Mouse (Mus musculus) intestine, embryonic 16.5 days (tissue): Measurements from ENCODE around the gene 1700024P04Rik. TPM values are rescaled to one million over a fixed set of nuclear protein-coding genes. Genes with fewer than 3 reads are reported as not detected.

Experiments
- ATAC-seq: fragments of 200-750 bp; cut with Nextera tagmentation; 2 replicates; pipeline ENCODE4 v1.8.0; 2017; ENCODE audit warnings: moderate TSS enrichment, moderate library complexity
- H3K27ac ChIP-seq: fragments of 300-500 bp; sonication (generic); 2 replicates; pipeline ENCODE4 v1.5.1; 2014; ENCODE audit warnings: mild to moderate bottlenecking, low read length
- H3K27me3 ChIP-seq: fragments of 300-500 bp; sonication (generic); replicated peaks from 2 replicates; pipeline ENCODE4 v1.6.1; 2014; ENCODE audit warnings: low read length, control low read depth, mixed read lengths; ENCODE audit not compliant: control insufficient read depth, insufficient read depth
- H3K36me3 ChIP-seq: fragments of 300-500 bp; sonication (generic); 2 replicates; pipeline ENCODE4 v1.6.1; 2014; ENCODE audit warnings: low read length, control low read depth; ENCODE audit not compliant: control insufficient read depth, insufficient read depth
- H3K4me1 ChIP-seq: fragments of 300-500 bp; sonication (generic); 2 replicates; pipeline ENCODE4 v1.6.1; 2014; ENCODE audit warnings: low read length, control low read depth, mixed read lengths; ENCODE audit not compliant: control insufficient read depth, insufficient read depth
- H3K4me2 ChIP-seq: fragments of 300-500 bp; sonication (generic); 2 replicates; pipeline ENCODE4 v1.6.1; 2014; ENCODE audit warnings: low read depth, low read length, control low read depth
- H3K4me3 ChIP-seq: fragments of 300-500 bp; sonication (generic); 2 replicates; pipeline ENCODE4 v1.5.1; 2014; ENCODE audit warnings: mild to moderate bottlenecking, low read length
- H3K9ac ChIP-seq: fragments of 300-500 bp; sonication (generic); 2 replicates; pipeline ENCODE4 v1.6.1; 2014; ENCODE audit warnings: low read depth, low read length
- H3K9me3 ChIP-seq: fragments of 300-500 bp; sonication (generic); 2 replicates; pipeline ENCODE4 v1.6.1; 2016; ENCODE audit warnings: low read length, control low read depth; ENCODE audit not compliant: control insufficient read depth
- WGBS: fragments of 180-500 bp; shearing (Covaris S2); extraction: QIAGEN DNeasy Blood & Tissue Kit; methylation state at CpG from one replicate; pipeline ENCODE4 v1.1.7; 2014; 5-methylcytosine and 5-hydroxymethylcytosine counted together
- polyA plus RNA-seq: library from polyadenylated mRNA; unstranded; fragments of >200 nt; fragmentation: Nextera tagmentation; extraction: Ambion mirVana; gene quantifications from 2 replicates; pipeline ENCODE4 v1.2.1, GENCODE M21; 2015

The 1700024P04Rik gene
- polyA plus RNA-seq = not detected in 2 replicates

DNA sequence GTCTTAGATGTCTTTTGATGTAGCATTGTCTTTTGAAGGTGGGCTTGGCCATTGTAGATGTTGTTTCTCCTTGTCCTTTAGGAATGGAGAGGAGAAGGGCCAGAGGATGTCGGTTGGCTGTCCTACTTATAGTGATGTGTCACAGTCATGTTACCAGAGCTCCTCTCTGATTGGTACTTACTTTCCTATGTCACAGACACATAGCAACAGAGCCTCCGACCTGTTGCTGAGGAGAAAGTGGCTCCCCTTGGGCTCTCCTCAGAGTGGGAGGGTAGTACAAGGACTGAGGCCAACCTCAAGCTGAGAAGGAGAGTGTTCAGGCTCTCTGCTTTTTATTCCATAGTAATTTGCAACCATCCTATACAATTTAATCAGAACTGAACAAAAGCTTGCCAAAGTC, at the start of gene 1700024P04Rik:
TSS of gene 1700024P04Rik (minus strand) at position 101 of the 400 bp plus-strand sequence.
- no peak within 1 kb of the TSS for H3K4me3 ChIP-seq
- H3K4me2 ChIP-seq = no peak within 1 kb of the TSS
- 66% methylated on average over 2 of the region's 2 CpGs for WGBS
- ATAC-seq = no peak
- no peaks in the 10 kb centered on the region for H3K4me1 ChIP-seq
- no peak within 1 kb of the TSS for H3K9ac ChIP-seq
- H3K9me3 ChIP-seq = no peaks in the 10 kb centered on the region
- no peaks in the 10 kb centered on the region for H3K27me3 ChIP-seq
- H3K27ac ChIP-seq = no peak within 1 kb of the TSS
- H3K36me3 ChIP-seq = no peaks in the 10 kb centered on the region

DNA sequence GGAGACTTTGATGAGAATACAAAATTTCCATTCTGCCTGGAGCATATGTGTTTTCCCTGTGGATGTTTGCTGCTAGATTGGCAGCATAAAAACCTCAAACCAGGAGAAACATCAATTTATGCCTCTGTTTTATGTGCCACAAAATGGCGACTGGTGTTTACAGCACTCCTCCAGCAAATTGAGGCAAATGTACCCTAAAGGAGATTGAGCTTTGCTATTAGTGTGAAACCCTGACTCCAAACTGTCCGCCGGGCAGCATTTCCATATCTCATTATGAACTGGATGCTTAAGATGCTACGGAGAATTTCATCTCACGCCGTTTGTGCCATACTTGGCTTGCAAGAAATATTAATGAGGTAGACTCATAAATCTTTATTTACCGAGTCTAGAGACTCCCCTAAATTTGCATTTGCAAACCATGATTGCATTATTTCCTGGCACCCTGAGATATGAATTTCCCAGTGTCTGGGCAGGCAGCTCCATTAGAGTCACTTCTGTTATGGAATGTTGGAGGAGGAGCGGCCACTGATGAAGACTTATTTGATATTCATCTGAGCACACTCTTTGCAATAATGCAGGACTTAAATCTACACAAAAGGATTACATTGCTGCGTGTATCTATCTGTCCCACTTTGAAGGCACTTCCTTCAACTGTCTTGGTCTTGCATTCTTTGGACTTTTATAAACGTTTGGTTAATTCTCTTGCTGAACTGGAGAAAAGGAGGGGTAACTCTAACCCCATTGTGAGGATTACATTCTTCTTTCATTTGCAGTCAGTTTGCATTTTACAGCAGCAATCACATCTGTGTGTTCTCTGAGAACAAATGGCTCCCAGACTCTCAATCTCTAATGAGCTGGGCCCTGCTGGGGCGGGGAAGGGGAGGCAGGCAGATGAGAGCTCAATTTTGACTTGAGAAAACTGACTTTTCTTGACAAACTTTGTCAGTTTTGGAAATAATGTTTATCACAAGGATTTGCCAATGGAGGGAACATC, 47.2 kb upstream of the 1700024P04Rik start:
- Histone ChIP-seq H3K4me2 (no peak overlapping the region), H3K4me1 (peaks cover 5% of the 10 kb centered on the region; the same call in 1 of the 2 replicates), H3K4me3 (no peak overlapping the region), H3K9ac (no peak overlapping the region), H3K9me3 (no peaks in the 10 kb centered on the region), H3K27ac (no peak overlapping the region), H3K27me3 (no peaks in the 10 kb centered on the region), H3K36me3 (no peaks in the 10 kb centered on the region)
- no peak for ATAC-seq
- WGBS = 65% methylated on average over 11 of the region's 11 CpGs

DNA sequence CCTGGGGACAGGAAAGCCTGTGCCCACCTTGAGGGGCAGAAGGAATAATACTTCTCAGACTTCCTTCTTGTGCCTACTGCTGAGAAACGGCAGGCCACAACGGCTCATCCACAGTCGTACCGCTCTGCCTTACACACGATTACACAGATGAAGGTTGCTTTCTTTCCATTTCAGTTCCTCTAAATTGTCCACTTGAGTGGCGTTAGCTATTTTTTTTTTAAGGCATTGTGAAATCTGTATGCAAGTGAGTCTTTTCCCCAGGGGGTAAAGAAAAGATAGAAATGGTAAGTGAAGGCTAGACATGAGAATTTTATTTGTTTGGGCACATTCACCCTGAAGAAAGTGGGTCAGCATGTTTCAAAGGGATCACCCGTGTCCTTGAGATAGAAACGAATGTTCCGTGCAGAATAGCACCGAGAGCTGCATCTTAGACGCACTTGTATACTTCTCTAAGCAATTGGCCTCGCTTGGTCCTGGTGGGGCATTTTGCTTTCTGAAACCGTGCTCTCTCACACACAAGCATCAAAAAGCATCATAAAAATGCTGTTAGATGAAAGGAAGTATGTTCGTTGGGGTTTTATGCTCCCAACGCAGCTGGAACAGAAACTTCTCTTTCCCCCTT, 46.3 kb upstream of the 1700024P04Rik start:
- ATAC-seq = no peak
- no peaks in the 10 kb centered on the region for H3K27me3 ChIP-seq

DNA sequence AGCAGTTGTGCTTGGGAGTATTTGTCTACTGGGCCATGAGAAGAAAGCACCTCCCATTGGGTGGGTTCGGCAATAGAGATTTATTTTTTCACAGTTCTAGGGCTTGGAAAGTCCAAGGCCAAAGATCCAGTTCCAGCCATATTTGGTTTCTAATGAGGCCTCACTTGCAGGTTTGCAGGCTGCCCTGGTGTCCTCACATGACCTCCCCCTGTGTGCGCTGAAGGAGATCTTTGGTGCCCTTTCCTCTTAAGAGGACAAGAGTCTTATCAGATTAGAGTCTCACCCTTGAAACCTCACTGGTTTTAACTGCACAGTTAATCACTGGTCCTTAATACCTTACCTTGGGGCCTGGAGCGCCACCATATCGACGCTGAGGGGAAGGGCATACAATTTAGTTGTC, 40.9 kb upstream of the 1700024P04Rik start:
- 70% methylated on average over 5 of the region's 5 CpGs for WGBS
- ATAC-seq = peak; percentile 85

More for the DNA sequence above, 46.3 kb upstream of the 1700024P04Rik start:
- Histone ChIP-seq H3K4me2 (no peak overlapping the region), H3K4me3 (no peak overlapping the region), H3K9ac (no peak overlapping the region), H3K27ac (no peak overlapping the region), H3K36me3 (no peaks in the 10 kb centered on the region), H3K9me3 (no peaks in the 10 kb centered on the region), H3K4me1 (peaks cover 5% of the 10 kb centered on the region; the same call in 1 of the 2 replicates)
- WGBS = 67% methylated on average over 15 of the region's 15 CpGs

GRCm38 (mm10) chr13:99022036-99022435, 37.7 kb upstream of the 1700024P04Rik start:
- Histone ChIP-seq H3K9ac (no peak overlapping the region), H3K4me2 (no peak overlapping the region), H3K4me1 (0 out of 2 replicates have a peak, but pooled peaks cover 6% of the 10 kb centered on the region), H3K27me3 (no peaks in the 10 kb centered on the region), H3K27ac (no peak overlapping the region), H3K36me3 (no peaks in the 10 kb centered on the region), H3K9me3 (no peaks in the 10 kb centered on the region), H3K4me3 (no peak overlapping the region)
- WGBS = 75% methylated on average over 7 of the region's 7 CpGs
- ATAC-seq = no peak

More for the DNA sequence above, 40.9 kb upstream of the 1700024P04Rik start:
- Histone ChIP-seq H3K27ac (no peak overlapping the region), H3K4me1 (peaks cover 6% of the 10 kb centered on the region; the same call in 1 of the 2 replicates), H3K36me3 (no peaks in the 10 kb centered on the region), H3K27me3 (no peaks in the 10 kb centered on the region), H3K4me2 (no peak overlapping the region), H3K4me3 (no peak overlapping the region), H3K9me3 (no peaks in the 10 kb centered on the region), H3K9ac (no peak overlapping the region)

GRCm38 (mm10) chr13:99021181-99021580, 36.8 kb upstream of the 1700024P04Rik start:
- Histone ChIP-seq H3K27me3 (no peaks in the 10 kb centered on the region), H3K9ac (no peak overlapping the region), H3K4me3 (no peak overlapping the region), H3K4me1 (0 out of 2 replicates have a peak, but pooled peaks cover 6% of the 10 kb centered on the region), H3K27ac (no peak overlapping the region), H3K9me3 (no peaks in the 10 kb centered on the region), H3K4me2 (no peak overlapping the region), H3K36me3 (no peaks in the 10 kb centered on the region)
- no peak for ATAC-seq
- WGBS = 70% methylated on average over 6 of the region's 6 CpGs

DNA sequence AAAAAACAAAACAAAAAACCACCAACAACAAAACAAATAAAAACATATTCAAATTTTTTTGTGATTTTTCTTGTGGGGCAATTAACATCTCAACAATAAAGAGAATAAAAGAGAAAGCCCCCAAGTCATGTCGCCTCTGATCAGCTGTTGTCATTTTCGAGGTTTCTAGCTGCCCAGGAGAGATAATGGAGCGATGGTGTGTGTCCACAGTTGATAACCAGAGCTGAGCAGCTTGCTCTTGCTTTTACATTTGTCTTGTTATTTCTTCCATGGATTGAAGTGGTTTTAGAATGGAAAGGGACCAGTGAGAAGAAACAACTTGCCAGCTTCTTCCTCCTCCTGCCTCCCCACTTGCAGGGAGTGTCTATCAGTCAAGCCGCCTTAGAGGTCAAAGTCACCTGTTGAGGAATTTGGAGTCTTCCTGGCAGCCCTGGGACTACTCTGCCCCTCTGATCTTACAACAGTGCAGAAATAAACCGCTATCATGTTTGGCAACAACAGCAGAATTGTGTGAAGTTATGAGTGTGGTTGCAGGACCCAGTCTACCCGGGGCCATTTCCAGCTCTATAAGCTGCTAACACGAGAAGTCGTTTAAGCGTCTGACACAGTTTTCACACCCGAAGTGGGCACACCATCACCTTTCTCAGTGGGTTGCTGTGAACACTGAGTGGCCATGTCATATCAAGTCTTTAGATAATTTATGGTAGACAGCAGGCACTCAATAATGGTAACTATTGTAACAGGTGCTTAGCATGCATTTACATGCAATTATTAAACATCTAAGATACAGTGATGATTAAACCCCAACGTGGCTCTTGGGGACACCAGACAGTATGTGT, 35.7 kb upstream of the 1700024P04Rik start:
- H3K4me2 ChIP-seq = no peak overlapping the region
- peak; percentile 75 for ATAC-seq
- WGBS = 85% methylated on average over 11 of the region's 11 CpGs

DNA sequence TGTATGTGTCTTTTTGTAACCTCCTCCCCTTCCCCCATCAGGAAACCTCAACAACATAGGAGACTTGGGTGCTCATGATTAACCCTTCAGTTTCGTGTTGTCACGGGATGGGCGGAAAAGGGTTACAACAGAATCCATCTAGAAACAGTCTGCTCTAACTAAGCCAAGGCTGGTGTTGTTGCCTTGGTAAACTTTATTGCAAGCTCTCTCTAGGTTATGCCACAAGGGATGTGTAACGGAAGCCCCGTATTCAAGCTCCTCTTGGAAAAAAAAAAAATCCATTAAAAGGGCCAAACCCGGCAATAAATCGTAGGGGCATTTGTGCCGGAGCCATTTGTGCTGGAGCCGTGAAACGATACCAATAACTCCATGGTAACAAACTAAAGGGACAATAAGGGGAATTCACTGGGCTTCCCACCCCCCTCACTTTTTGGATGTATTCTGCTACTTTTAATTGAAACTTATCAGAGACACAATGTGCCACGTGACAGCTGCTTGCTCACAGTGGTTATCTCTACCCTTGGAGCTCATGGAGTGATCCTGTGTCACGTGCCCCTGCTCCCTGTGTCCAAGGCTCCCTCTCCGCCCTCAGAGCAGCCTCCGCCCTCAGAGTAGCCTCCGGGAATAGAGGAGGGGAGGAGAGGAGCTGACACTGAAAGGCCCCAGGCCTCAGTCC, 34.3 kb upstream of the 1700024P04Rik start:
- Histone ChIP-seq H3K9me3 (no peaks in the 10 kb centered on the region), H3K27me3 (no peaks in the 10 kb centered on the region), H3K4me1 (0 out of 2 replicates have a peak, but pooled peaks cover 6% of the 10 kb centered on the region), H3K27ac (no peak overlapping the region), H3K36me3 (no peaks in the 10 kb centered on the region), H3K4me2 (no peak overlapping the region), H3K4me3 (no peak overlapping the region), H3K9ac (no peak overlapping the region)
- WGBS = 47% methylated on average over 15 of the region's 15 CpGs
- ATAC-seq = peak; percentile 96

More for the DNA sequence above, 35.7 kb upstream of the 1700024P04Rik start:
- H3K9ac ChIP-seq = no peak overlapping the region
- no peak overlapping the region for H3K27ac ChIP-seq
- no peaks in the 10 kb centered on the region for H3K27me3 ChIP-seq
- H3K4me1 ChIP-seq = 0 out of 2 replicates have a peak, but pooled peaks cover 6% of the 10 kb centered on the region
- H3K4me3 ChIP-seq = no peak overlapping the region
- H3K36me3 ChIP-seq = no peaks in the 10 kb centered on the region
- H3K9me3 ChIP-seq = no peaks in the 10 kb centered on the region
